Mouse (Mus musculus): Measurements from ENCODE around the gene Rab17.

Rab17 gene

DNA sequence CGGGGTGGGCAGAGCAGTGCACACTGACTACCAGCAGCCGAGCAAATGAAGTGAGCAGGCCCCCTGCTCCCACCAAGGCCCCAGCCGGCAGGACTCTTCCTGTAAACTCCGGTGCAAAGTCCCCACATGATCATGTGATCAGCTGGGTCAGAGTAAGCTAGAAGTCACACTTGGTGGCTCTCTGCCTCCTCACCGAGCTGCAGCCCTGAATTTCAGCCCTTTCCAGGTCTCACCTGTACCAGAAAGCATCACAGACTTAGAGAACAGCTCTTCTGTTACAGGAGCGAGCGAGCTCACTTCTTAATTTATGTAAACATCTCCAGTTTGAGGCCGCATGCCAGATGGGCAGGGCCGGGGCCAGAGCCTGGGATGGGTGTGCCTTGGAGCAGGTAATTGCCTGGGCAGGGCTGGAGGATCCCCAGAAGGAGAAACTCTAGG is at the start of gene Rab17:
Rab17 (minus strand) TSS at position 315 of the 438 bp plus-strand sequence.
- no peak for DNase-seq (ENCODE audit: low spot score)

DNA sequence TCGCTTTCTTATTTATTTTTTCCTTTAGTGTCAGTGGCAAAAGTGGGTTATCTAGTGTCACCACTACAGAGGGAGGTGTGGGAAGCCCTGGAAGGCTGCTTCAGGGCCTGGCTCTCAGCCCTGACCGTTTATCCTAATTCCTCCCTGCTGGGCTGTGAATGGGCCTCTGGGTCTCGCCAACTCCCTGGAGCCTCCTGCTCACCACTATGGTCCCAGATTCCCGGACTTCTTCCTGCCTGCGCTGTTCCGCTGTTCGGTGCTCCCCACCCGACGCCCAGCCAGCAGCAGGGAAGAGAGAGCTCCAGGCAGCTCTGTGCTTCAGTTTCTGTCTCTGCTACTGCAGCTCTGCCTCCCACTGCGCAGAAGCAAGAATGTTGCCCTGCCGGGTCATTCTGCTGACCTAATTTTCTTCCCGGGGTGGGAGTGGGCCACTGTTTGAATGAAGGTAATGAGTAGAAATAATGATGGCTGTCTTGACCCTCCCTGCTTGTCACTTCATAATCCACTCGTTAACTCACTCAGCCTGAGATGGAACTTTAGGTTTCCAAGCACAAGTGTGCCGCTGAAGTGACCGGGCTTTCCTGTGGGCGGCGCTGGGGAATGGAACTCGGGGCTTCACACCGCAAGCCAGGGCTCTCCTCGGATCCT is 47.8 kb upstream of the Rab17 start:
- DNase-seq (ENCODE audit: low spot score), result no peak

DNA sequence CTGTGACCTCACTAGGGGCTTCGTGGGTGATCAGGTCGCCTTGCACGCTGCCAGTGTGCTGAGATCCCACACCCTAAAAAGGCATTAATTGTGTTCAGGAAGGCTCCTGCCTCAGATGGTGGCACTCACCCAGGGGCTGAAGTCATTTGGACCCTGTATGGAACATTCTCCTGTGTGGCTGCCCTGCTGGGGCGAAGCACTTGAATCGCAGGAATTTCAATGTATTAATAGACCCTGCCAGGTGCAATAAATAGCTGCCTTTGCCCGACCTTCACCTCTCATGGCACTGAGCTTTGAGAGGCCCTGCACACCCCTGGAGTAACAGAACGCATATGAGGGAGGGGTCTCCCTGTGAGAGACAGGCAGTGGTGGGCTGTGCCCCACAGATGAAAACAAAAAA is 46.1 kb upstream of the Rab17 start:
- DNase-seq (ENCODE audit: low spot score), result no peak

DNA sequence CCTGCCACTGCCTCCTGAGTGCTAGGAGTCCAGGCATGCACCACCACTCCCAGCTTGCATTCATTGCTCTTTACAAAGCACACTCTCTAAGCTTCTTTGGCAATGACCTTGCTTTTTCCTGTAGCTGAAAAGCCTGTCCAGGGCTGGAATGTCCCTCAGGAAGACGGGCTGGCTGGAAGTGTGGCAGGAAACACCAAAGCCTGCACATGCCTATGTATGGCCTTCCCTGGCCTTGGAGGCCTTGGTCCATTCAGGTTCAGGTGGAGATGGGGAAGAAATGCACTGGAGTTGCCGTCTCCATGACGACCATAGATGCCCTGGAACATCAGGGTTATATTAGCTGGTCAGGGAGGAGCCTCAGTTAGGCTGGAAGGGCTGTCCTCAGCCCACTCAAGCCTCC is 44.3 kb upstream of the Rab17 start:
- DNase-seq (ENCODE audit: low spot score), result no peak

GRCm38 (mm10) chr1:91011336-91011735 is 41.9 kb upstream of the Rab17 start:
- DNase-seq (ENCODE audit: low spot score), result no peak

GRCm38 (mm10) chr1:91010716-91011115 is 41.3 kb upstream of the Rab17 start:
- no peak for DNase-seq (ENCODE audit: low spot score)

DNA sequence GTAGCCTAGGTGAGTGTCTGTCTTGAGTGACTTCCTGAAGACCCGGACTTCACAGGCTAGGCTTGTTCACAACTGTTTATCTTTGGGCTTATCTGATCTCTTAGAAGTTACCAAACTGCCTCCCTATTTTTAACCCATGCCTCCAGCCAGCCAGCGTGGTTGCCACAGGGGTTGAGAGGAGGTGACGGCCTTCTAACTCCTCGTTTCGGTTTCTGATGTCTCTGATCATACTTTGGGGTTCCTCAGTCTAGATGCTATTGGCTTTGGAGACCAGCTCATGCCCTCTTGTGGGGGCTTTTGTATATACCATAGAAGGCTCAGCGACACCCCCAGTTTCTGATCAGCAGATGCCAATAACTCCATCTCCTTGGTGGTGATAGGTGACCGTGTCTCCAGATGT is 40.8 kb upstream of the Rab17 start:
- no peak for DNase-seq (ENCODE audit: low spot score)

DNA sequence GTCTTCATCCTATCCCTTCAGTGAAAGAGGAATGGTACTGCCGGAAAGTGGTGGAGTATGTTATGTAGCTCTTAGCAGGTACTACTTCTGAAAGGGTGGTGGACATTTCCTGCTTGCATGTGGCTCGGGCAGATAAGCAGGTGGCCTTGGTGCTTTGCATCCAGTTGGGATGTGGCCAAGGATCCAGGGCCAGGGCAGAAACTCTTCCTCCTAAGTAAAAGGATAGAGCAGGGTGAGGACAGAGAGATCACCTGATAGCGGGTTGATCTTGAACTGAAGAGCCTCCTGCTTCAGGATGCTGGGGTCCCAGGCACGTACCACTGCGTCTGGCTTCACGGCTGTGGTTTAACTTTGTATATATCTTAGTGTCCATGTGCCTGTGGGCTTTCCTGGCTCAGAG is 39.8 kb upstream of the Rab17 start:
- DNase-seq (ENCODE audit: low spot score), result no peak

DNA sequence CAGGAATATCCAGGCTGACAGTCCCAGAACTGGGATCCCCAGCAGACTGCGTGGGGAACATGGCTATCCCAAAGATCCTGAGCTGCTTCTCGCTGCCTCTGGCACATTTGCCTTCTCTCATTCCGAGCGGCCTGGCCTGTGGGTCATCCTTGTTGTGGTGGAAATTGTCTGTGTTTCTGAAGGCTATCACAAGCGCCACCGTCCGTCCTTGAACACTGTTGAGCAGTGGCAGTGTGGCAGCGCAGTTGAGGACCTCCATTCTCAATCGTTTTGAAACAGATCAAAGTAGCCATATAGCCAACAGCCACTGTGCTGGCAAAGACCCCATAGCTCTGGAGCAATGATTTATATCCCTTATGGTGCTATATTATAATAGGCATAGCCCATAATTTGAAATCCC is 39.3 kb upstream of the Rab17 start:
- DNase-seq (ENCODE audit: low spot score), result no peak

DNA sequence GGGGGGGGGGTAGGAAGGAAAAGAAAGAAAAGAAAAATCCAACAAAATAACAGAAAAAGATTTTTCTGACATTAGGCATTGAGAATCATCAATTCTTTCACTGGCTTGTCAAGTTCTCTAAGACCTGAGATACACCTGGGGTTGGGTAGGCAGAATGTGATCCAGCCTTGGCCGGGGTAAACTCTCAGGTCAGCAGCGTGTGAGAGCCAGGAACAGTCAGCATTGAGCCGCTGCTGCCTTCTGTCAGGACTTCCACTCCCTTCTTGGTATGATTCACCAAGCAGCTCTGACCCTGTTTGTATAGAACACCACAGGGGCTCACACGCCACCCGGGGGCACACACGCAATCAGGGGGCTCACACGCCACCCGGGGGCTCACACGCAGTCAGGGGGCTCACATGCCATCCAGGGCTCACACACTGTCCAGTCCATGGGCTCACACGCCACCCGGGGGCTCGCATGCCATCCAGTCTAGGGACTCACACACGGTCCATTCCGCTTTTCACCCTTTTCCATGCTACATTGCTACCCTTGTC is 38.8 kb upstream of the Rab17 start:
- no peak for DNase-seq (ENCODE audit: low spot score)

- no peak for DNase-seq (ENCODE audit: low spot score)
These were observed 37.2 kb upstream of the Rab17 start for GRCm38 (mm10) chr1:91006708-91007107.

DNA sequence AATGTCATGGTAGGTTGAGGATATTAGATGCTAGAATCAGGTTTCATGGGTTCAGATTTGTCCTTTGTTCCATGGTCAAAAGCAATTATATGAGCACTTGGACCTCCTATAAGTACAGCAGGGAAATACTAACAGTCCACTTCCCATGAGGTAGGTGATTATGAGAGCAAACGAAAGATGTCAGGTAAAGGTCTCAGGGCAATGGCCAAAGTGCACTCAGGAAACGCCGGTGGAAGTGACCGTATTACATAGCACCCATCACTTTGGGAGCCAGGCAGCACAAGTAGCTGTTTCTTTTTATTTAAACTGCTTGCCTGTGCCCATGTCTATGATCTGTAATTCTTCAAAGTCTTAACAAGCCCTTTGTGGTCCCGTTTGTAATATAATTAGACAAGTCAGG is 36.6 kb upstream of the Rab17 start:
- no peak for DNase-seq (ENCODE audit: low spot score)

DNA sequence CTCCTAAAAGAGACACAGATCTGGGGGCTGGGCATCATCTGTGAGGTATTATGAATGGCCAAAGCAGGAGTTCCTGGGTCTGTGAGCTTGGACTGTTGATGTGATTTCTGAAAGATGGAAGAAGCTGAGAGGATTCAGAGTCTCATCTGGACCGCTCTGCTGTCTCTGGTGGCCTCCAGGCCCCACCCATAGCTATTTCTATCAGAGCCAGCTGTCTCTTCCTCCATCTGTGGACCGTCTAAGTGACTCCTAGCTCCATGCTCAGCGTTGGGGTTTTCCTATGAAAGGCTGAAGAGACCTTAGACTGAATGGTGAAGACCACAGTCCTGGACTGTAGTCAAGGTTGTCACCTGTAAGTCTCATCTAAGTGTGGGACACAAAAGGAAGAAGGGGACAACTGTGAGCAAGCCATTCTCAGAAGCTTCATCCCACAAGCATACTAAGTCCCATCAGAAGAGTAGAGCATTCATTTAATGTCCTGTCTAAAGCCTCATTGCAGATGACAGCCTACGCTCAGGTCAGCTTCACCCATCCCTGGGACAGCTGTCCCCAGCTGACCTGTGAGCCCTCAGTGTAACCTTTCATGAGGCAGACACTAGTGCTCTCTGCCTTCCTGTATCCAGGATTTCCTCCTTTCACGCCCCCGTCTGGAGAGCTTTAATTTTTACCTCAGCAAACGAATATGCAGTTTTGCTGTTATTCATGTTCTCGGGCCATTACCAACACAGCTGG is 34.2 kb upstream of the Rab17 start:
- no peak for DNase-seq (ENCODE audit: low spot score)

- DNase-seq (ENCODE audit: low spot score), result no peak
These were observed 33.2 kb upstream of the Rab17 start for GRCm38 (mm10) chr1:91002641-91003040.

DNA sequence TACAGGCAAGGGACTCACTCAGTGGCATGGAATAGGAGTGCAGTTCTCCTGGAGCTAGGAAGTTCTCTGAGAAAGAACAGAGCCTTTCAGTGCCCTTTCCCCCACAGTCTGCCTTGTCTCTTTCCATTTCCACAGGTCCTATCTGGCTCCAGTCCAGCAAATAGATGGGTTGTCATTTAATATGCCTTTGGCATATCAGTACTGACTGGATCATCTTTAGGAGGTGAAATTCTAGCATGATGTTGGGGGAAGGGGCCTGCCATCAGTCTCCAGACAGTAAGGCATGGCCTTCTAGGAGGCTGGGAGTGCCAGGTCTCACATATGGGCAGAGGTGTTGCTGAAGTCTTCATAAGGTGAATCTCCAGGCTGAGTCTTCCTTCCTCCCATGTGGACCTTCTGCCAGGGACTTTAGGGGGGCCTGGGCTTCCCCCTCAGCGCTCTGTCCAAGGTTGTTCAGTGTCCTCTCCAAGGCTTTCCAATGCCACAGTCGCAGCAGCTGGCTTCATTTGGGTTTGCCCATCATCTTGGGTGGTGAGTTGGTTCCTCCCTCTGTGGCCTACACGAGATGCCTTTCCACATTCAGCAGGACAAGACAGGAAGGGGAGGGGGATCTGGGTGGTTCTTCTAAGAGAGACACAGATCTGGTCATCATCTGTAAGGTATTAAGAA is 32.5 kb upstream of the Rab17 start:
- no peak for DNase-seq (ENCODE audit: low spot score)

DNA sequence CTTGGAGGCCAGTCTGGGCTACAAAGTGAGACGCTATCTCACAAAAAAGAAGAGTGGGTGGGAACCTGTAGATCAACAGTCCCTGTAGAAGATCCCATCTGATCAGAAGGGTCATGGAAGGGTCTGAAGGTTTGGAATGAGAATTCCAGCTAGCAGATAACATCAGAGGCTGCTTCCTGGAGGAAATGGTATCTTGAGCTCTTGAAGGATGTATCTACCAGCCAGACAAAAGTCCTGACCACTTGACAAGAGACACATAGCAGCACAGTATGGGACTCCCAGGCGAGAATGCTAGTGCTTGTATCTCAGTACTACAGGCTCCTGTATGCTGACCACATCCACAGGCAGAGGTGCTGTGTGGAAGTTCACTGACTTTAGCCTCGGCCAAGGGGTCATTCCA is 31.6 kb upstream of the Rab17 start:
- no peak for DNase-seq (ENCODE audit: low spot score)

DNA sequence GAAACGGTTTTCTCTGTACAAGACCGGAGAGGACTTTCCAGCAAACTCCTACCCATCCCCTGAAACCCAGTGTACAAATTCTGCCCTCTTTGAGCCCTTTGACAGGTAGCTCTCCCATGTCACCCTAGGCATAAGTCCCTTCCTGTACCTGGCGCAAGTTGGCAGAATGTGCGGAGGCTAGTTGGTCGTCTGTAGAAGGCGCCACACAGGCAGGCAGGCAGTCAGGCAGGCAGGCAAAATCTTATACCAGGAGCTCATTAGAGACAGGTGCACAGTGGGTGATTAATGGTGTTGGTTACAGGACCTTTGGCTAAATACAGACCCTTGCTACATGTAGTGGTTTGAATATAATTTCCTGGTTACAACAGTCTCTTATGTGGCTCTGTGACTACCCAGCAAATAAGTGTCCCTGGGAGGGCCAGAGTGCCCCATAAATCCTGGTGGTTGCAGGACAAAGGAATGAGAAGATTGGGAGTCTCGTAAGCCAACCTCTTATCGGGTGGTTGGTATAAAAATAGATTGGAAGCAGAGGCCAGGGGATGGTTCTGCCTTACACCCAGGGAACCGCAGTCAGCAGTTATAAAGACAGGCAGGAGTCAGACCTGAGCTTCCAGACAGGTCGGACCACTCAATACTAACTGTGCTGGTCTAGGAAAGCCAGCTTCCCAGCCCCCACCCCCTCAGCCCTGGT is 30.6 kb upstream of the Rab17 start:
- DNase-seq (ENCODE audit: low spot score), result no peak

DNA sequence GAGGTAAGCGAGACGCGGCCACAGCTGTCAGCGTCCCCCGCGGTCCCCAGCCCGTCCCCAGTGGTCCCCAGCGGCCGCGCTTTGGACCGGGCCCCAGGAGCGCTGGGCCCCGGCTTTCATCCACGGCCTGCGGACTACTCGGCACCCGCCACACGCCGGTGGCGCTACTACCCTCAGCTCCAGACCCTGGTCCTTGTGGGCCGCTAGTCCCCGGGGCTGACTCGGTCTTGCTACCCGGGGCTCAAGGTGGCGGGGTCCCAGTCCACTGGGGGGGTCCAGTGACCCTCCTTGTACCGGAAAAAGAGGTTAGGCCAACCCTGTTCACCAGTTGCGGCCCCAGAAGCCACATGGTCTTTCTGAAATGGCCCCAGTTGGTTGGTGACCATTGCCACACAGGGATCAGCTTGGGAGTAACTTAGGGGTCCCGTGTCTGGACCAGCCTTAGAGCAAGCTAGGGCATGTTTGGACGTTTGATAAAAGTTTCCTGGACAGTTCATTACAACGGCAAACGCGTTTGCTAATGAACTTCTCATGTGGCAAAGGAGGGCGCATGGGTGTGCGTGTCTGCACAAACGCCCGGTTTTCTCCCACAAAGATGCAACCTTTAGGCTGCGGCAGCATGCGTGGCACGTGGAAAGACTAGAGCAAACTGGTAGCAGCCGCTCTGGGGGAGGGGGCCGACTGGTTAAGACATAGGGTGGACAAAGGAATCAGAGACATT is 29.6 kb upstream of the Rab17 start:
- no peak for DNase-seq (ENCODE audit: low spot score)

GRCm38 (mm10) chr1:90998268-90998890 is 28.9 kb upstream of the Rab17 start, which contains the start of gene Lrrfip1:
Lrrfip1 (plus strand) TSS chr1:90998737.
- no peak for DNase-seq (ENCODE audit: low spot score)

DNA sequence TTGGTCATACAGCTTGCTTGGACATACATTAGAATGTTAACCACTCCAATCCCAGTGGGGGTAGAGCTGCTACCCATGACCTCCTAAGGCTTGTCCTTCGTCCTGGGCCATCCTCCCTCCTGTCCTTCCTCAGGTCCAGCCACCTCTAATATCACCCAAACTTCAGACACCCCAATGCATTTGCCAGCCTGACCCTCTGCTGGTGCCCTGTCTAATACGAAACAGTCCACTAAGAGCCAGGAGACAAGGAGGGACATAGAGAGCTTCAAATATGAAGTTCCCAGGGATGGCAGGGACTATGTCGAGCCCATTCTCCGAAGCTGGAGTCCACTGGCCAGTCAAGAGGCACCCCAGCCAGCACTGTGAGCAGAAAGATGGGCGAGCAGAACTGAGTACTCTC is 28.2 kb upstream of the Rab17 start:
- no peak for DNase-seq (ENCODE audit: low spot score)

GRCm38 (mm10) chr1:90997136-90997535 is 27.7 kb upstream of the Rab17 start:
- DNase-seq (ENCODE audit: low spot score), result no peak
